Mouse (Mus musculus) adipocyte (in vitro differentiated cells): ENCODE measurements around the gene Ecm1.

Source experiments
- DNase-seq: peaks from one replicate; pipeline ENCODE4 v3.0.0-alpha.2; 2016; ENCODE audit warnings: low spot score

Gene Ecm1

DNA sequence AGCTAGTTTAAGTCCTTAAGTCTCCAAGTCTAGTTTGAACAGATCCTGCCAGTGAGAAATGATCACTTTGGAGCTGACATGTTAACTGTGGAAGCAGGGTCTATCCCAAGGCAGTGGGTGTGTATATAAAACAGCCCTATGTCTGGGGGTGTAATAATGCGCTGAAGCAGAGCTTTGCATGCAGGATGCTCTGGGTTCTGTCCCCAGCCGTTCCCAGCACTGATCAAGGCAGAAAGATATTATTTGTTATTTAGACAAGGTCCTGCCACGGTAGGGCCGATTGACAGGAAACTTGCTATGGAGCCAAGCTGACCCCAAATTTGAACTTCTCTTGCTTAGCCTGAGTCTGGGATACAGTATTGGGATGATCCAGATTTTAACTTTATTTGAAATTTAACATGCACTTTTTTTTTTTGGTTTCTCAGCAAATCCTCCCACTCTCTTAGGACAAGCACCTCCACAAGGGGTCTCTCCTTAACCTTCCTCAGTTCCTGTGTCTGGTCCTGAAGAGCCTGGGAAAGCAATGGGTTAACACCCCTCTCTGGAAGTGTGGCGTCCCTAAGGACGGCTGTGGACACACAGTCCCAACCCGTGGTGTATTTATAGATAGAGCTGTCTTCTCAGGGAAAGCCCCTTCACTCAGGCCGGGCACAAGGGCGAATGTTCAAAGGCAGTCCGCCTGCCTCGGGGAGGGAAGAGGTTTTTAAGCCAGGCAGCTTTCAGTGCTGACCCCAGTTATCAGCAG, 50.0 kb downstream of the Ecm1 start:
- no peak for DNase-seq

DNA sequence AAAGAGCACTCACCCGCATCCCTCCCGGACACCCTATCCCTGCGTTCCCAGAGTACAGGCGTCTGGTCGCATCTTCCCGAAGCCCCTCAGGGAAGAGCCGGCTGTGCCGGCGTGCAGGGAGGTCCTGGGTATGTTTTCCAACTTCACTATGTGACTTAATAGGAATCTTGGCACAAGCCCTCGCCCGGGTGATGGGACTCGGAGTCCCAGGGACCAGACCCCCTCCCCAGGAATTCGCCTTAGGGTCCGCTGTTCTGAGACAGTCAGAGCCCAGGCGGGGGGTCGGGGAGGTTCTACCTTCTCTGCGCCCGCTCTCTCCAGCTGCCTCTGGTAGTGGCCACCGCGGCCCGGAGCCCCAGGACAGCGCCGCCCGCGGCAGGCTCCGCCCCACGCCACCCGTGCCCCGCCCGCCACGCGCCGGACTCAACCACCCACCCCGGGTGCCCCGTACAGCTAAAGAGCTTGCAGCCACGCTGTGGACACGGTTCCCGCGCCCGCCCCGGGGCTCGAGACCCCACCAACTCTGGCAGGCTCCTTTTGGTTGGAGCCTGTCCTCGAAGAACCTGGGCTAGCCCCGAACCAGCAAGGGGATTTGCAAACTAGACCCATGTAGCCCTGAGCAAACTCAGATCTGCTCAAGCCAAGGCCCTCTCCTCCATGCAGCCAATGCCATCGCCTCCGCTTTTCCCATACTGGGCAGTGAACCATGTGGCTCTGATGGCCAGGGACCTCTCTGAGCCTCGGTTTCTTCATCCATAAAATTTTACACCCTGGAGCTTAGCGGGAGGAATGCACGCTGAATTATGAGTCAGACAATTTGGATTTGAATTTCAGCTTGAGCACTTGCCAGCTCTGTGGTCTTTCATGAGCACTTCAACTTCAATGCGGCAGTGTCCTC, 51.6 kb downstream of the Ecm1 start, which contains the start of gene Adamtsl4:
Adamtsl4 (minus strand) TSS at position 394 of the 898 bp plus-strand sequence.
- peak; percentile 88 for DNase-seq

DNA sequence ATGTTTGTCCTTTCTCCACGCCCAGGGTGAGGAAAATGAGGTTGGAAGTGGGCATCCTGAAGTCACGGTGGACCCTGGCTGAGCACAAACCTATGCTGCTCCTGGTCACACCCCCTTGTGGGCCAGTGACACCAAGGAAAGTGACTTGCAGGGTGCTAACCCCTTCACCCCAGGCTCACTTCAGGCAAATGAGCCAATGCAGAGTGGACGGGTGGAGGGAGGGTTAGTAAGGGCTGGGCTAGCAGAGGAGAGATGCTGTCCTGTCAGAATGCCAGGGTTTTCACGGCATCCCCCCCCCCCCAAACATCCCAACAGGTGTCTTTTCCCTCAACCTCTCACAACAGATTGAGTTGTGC, 52.2 kb downstream of the Ecm1 start:
- no peak for DNase-seq

DNA sequence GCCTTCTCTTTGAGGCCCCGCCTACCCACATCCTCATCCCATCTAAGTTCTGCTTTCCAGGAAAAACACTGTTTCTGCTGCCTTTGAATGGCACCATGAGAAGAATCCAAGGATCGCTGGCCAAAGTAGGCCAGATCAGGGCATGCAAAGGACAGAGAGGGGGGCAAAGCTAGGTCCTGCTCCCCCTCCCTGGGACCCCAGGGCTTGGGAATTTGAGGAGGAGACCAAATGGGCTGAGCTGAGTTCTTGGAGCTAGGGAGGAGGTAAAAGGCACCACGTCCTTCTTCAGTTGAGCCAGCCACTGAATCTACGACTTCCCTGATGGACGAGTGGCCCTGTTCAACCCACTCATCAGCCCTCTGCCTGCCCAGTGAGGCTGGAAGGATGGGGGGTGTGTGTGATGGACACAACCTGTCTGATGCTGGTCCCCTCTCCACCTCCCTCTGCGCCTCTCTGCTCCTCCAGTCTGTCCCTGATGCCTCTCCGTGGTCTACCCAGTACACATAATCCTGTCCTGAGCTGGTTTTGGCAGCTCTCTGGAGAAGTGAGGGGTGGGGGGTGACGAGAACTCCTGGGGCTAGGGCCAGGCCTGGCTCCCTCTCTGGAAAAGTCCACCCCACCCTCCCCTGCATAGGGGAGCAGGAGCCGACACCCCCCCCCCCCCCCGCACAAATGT, 52.7 kb downstream of the Ecm1 start:
- no peak for DNase-seq

DNA sequence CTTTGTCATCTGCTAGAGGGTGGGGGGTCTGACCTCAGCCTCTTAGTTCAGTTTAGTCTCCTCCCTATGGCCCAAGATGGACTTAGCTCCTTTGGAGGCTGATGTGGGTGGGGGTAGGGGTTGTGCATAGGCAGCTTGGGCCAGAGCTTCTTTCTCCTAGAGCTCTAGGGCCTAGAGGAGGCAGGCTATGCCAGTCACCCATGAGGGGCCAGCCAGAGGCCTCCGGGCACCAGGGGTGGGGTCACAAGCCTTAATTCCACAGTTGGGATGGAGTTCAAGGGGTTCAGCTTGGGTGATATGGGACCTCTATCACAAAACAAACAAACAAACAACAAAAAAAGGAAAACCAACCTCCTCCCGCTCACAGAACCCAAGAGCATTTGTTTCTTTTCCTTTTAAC, 53.7 kb downstream of the Ecm1 start:
- no peak for DNase-seq

DNA sequence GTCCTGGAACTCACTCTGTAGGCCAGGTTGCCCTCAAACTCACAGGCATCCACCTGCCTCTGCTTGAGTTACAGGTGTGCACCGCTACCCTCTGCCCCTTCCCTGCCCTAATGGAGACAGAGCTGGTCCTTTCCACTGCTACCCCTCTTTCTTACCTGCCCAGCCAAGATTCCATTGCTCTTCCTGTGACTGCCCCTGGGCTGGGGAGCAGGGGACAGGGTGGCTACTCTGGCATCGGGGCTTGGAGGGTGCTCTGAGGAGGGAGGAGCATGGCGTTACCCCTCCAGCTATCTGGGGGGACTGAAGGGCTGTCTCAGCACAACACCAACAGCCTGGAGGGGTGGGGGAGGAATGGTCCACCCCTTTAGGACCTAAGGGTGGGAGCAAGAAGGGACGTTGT, 54.1 kb downstream of the Ecm1 start:
- no peak for DNase-seq

DNA sequence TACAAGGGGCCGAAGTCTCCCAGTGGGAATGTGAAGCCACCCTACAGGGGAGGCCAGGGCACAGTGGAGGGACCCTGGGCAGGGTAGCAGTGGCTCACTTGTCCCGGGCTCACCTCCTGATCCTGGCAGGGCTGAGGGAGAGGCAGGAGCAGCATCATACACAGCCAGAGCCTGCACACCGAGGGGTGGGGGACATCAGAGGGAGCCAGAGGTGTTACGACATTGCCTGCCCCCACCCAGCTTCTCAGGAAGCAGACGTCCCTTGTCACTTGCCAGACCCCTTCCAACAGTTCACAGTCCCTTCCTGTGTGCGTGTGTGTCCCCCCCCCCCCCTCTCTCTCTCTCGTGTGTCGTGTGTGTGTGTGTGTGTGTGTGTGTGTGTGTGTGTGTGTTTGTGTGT, 54.5 kb downstream of the Ecm1 start:
- no peak for DNase-seq
